Mouse (Mus musculus) lung, postnatal 4 days (tissue): Measurements from ENCODE around the gene Bcl2l2.
A peak's percentile ranks its signal among the peaks of the same experiment; 100 is the strongest.

ENCODE experiments used
- DNase-seq, 2 experiments: peaks; one replicate each; pipeline ENCODE4 v3.0.0; 2021

The Bcl2l2 gene

DNA sequence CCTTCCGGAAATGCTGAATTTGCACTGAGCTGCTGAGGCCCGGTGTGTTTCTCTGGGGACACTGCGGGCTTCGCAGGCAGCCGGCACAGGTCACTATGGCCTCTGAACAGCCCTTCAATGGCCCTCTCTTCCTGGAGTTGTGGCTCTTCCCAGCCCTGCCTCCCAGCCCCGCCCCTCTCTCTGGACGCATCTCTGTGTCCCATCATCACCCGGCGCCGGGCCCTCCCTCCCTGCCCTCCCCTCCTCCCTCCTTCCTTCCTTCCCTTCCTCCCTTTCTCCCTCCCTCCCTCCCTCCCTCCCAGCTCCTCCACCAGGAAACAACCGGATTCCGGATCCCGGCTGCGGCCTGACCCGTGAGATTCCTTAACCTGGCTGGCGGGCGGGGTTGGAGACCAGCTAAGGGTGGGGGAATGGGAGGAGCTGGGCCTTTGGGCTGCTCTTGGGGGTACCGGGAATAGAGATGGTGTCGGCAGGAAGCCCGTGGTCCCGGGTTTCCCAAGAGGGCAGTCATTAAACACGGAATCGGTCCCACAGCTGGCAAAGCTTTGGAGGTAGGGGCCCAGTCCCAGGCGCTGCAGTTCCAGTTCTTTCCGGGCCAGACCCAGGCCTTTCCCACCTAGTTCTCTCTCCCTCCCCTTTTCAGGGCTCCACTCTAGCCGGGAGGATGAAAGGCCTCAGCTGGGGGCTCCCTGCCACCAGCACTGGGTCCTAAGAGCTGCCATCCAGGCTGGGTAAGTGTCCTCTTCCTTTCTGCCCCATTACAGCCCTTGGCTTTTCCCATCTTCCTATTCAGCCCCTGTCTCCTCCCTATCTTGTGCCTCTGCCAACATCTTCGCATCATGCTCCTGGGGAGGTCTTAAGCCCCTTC, at the start of gene Bcl2l2, which contains the start of gene Gm20521:
TSS of gene Bcl2l2 (plus strand) at position 224 of the 868 bp plus-strand sequence.
TSS of gene Gm20521 (plus strand) at position 288 of the 868 bp plus-strand sequence.
- DNase-seq, result peak; percentile 90 to 91

DNA sequence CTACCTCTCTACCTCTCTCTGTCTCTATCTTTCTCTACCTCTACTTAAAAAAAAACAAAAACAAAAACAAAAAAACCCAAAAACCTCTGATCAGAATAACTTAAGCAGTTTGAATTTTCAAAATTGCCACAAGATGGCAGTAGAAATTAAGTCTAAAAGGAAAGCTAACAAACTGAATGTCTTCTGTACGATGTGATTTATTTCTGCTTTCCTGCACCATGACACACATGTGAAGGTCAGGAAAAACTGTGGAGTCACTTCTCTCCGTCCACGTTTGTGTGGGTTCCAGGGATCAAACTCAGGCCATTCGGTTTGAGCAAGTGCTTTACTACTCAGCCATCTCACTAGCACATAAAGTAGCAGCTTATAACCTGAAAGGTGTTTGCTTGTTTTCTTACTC, 39.7 kb upstream of the Bcl2l2 start:
- no peak for DNase-seq

DNA sequence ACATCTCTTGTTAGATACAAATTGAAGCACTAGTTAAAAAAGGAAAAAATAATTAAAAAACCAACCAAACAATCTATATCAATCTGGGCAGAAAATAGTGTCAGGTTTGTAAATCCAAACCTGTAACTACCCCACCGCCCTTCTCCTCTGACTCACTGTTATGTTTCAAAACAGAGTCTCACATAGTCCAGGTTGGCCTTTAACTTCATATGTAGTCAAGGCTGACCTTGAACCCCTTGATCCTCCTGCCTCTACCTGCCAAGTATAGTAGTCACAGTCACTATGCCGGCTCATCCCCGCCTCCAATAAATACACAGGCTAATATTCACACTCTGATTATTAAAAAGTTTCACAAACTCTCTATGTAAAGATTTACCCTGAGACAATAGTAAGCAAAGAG, 27.5 kb upstream of the Bcl2l2 start:
- DNase-seq, result no peak

DNA sequence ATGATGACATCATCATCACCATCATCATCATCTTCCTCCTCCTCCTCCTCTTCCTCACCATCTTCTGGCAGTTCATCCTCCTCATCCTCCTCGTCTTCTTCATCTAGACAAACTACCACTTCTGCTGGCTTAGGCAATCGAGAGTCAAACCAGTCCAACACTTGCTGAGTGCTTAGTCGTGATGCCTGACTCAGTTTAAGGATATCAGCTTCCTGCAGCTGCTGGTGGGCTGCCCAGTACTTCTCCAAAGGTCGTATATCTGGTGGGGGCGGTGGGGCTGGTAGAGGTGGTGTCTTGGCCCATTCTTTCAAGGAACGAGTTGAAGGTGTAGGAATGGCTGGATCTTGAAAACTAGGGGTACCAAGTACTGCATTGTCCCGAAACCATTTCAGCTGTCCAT, 26.5 kb upstream of the Bcl2l2 start:
- no peak for DNase-seq

- no peak for DNase-seq
These were observed 25.3 kb upstream of the Bcl2l2 start for GRCm38 (mm10) chr14:54857891-54858290.

- peak; percentile 38 to 58 for DNase-seq
These were observed 22.7 kb upstream of the Bcl2l2 start for GRCm38 (mm10) chr14:54860511-54860910.

DNA sequence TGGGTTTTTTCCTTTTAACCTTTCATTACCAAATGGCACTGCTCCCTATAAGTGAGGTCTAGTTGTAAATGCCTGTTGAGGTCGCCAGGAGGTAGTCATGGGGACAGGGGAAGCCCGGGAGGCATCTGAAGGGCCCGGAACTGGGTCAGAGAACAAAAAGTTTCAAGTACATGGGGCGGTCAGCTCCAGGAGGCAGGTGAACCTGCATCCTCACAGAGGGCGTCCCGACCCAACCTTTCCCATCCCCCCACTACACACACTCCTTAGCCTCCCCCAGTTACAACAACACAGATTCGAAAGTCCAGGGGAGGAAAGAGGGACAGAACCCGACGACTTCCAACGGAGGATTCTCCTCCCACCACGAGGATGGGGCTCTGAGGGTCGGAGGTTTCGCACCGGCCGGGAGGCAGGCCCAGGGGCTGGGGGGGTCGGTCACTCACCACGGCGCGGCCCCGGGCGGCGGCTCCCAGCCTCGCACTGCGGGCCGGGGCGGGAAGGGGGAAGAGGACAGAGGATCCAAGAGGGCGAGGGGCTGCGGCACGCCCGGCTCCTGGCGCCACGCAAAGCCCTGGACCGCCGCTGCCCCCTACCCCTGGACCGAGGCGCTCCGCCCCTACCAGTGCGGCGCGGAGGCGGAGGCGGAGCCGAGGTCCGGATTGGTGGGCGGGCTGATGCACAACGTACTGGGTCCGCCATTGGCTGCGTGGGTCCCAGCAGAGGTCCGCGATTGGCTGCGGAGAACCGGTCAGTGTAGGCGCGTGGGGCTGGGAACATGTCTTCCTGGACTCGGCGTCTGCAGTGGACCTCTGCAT, 19.5 kb upstream of the Bcl2l2 start:
- DNase-seq, result peak; percentile 94 to 95

DNA sequence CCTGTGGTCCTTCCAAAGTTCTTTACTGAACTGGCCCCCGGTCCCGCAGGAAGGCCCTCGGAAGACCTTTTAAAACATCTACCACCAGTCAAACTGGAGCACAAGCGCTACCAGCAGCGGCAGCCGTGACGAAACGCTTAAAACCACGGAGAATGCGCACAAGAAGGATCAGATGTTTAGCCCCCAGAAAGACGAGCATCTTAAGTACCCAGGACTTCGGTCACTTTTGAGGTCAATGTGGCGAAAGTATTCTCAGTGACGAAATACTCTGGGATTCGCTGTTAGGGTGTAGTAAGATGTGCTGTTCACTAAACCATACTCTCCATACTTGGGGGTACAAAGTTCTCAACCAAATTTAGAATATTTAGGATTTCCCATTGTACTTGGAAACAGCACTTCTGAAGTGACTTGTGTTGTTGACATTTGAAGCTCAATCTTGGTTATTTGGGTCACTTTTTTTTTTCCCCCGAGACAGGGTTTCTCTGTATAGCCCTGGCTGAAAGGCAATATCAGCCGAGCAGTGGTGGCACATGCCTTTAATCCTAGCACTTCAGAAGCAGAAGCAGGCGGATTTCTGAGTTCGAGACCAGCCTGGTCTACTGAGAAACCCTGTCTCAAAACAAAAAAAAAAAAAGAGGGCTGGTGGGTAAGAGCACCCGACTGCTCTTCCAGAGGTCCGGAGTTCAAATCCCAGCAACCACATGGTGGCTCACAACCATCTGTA, 18.7 kb upstream of the Bcl2l2 start:
- no peak for DNase-seq

DNA sequence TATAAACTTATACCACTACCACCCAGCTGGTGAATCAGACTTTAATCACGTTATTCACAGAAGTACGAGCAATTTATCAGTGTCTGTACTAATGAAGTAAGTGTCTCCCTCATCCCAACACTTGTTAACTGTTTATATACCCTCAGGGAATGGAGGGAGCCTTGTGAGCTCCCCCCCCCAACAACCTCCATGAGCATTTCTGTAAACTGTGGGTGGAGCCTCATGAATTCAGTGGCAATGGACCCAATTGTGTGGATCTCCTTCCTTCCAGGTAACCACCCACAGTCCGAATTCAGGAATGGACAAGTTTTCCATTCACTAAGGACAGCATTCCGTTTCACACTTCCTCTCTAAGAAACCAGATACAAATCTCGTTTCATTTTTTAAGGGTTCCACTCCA, 17.6 kb upstream of the Bcl2l2 start:
- DNase-seq, result no peak

DNA sequence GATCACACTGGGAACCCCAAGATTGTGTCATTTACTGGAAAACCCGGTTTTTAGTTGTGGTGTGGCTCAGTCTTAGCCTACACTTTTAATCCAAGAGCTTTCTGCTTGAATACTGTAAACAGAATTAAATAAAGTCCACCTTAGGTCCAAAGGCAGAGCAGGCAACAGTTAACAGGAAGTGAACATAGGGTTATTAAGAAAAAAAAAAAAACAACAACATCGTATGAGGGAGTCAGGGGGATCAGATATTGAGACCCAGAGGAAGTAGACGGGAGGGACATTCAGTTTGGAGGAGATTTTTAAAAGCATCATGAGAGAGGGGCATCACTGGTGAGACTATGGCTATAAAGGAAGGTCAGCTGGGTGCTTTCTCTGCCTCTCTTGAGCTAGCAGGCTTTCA, 16.9 kb upstream of the Bcl2l2 start:
- no peak for DNase-seq

DNA sequence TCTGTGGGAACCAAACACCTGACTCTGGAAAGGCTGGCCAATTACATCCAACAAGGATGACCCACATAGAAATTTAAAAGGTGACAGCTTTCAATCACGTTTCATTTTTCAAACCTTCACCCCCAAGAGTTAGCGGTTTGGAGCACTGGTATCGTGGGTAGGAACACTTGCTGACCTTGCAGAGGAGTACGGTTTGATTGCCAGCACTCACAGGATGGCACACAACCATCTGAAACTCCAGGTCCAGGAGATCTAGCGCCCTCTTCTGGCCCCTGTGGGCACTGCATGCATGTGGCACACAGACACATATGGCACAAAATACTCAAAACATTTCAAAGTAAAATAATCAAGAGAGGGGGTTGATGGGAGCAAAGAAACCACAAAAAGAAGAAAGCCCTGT, 16.2 kb upstream of the Bcl2l2 start:
- peak in 1 of 2 experiments; percentile 24 for DNase-seq

GRCm38 (mm10) chr14:54868026-54868425, 15.2 kb upstream of the Bcl2l2 start:
- DNase-seq, result no peak

- DNase-seq, result no peak
These were observed 12.3 kb upstream of the Bcl2l2 start, which contains the start of gene Homez for GRCm38 (mm10) chr14:54870861-54871260. Gene Homez, minus strand, starts transcription at chr14:54870961.

- no peak for DNase-seq
These were observed 9.0 kb upstream of the Bcl2l2 start for GRCm38 (mm10) chr14:54874165-54874564.

- peak in 1 of 2 experiments; percentile 11 for DNase-seq
These were observed 7.2 kb upstream of the Bcl2l2 start for GRCm38 (mm10) chr14:54875844-54876538.

DNA sequence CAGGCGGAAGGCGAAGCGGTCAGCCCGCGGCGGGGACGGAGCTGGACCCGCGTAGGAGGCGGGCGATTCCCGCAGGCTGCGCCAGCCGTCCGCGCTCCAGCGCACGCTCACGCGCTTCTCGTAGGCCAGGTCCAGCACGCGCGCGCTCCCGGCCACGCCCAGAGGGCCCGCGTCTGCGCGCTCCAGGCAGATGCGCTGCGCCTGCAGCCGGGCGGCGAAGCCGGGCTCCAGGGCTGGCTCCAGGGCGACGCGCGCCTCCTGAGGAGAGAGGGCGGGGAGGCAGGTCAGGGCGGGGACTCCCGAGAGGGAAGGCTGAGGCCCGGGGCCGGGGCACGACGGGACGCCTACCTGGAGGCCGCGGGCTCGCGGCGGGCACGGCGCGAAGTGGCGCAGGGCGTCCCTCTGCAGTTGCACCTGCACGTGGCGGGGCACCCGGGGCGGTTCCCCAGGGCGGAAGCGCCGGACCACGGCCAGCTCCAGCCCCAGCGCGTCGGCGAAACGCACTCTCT, 6.6 kb upstream of the Bcl2l2 start:
- DNase-seq, result peak; percentile 91 to 96

GRCm38 (mm10) chr14:54877048-54877715, 6.0 kb upstream of the Bcl2l2 start, which contains the start of gene Ppp1r3e:
Gene Ppp1r3e, minus strand, starts transcription at chr14:54877550.
- DNase-seq, result peak; percentile 73 to 75

- DNase-seq, result no peak
These were observed 990 bp downstream of the Bcl2l2 start for GRCm38 (mm10) chr14:54884022-54884712.

- DNase-seq, result no peak
These were observed 2.1 kb downstream of the Bcl2l2 start for GRCm38 (mm10) chr14:54885309-54885708.

GRCm38 (mm10) chr14:54892200-54892599, 9.0 kb downstream of the Bcl2l2 start, which contains the start of gene Pabpn1:
Gene Pabpn1, plus strand, starts transcription at chr14:54892500.
- DNase-seq, result no peak
